Mouse (Mus musculus): ENCODE results near the gene B3galt5. TPM values are rescaled to one million over a fixed set of nuclear protein-coding genes. Genes with fewer than 3 reads are reported as not detected.
"Not testable (repeated sequence)": the region's sequence is repeated elsewhere in the genome, so short reads cannot be mapped to it uniquely, and the experiment has no call there.

B3galt5 gene
- total RNA-seq, 2 experiments from 2014 or later, result not detected

GRCm38 (mm10) chr16:96252146-96252545 is 16.5 kb downstream of the B3galt5 start:
- no peak for DNase-seq
- intact Hi-C loops (cut with DNase I), result no loop called here

GRCm38 (mm10) chr16:96258429-96258828 is 22.8 kb downstream of the B3galt5 start:
- intact Hi-C loops (cut with DNase I), result no loop called here
- no peak for DNase-seq

GRCm38 (mm10) chr16:96271736-96272135 is 36.1 kb downstream of the B3galt5 start:
- no peak for DNase-seq
- intact Hi-C loops (cut with DNase I), result no loop called here

- peak in 1 of 2 experiments; percentile 4 for DNase-seq
Measured at GRCm38 (mm10) chr16:96272929-96273619, 37.5 kb downstream of the B3galt5 start.

DNA sequence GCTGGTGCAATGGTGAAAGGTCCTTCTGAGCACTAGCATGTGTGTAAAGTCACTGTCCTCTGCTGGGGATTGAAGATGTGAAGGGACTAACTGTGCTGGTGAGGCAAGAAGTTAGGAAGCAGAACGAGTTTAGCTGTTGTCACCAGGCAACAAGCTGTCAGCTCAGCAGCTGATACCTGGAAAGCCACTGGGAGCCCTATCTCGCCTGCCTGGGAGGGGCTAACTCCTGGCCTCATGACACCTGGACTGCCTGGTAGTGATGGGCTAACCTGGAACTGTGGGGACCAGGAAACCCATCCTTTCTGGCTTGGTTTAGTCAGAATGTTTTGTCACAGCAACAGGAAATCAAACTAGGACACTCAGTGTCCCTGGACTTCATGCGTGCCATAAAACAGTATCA is 41.0 kb downstream of the B3galt5 start:
- no peak for DNase-seq
- intact Hi-C loops (cut with DNase I), result no loop called here

More at GRCm38 (mm10) chr16:96272929-96273619, 37.5 kb downstream of the B3galt5 start:
- intact Hi-C loops (cut with DNase I), result no loop called here

DNA sequence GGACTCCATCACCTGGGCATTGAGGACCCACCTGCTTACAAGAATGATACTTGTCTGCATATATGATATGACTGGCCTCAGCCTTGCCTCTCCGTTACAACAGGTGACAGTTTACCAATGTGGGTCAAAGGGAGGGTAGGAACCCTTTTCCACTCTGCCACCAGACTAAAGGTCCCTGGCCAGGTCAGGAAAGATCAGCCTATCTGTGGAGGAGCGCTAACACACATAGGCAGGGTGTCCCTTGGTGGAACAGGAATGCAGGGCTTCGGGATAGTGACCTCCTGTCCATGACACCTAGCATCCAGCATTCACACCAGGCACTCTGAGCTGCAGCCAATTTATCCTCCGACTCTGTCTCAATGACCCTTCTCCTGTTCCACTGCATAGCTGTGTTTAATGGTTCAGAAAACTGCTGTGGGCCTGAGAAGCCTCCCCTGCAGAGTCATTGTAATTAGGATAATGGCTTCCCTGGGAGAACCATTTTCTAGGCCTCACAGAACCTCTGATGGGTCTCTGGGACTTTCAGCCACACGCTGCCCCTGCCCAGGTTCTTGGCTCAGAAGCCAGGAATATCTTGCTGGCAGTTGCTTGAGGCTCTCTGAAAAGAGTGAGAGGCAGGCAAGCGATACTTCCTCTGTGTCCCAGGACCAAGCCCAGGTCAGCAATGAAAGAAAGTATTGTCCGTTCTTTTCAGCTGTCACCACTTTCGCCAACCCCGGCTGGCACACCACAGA is 43.1 kb downstream of the B3galt5 start:
- intact Hi-C loops (cut with DNase I), result no loop called here
- no peak for DNase-seq

GRCm38 (mm10) chr16:96280719-96281605 is 45.4 kb downstream of the B3galt5 start:
- DNase-seq, result peak; percentile 24 to 34
- intact Hi-C loops (cut with DNase I), result no loop called here

DNA sequence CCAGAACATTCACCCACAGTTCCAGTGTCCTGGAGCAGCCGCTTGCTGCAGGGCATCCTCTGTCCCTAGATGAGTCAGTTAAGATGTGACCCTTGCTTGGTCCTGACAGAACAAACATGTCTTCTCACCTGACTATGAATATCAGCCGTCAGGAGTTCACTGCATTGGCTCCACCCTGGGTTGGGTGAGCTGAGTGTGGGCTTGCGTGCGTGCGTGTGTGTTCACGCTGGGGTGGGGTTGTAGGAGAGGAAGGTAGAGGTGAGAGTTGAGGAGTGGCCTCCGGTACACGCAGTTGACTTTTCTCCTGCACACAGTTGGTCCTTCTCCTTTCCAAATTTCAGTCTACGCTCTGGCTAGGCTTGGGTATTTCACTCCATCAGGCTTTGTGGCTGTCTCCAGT is 47.0 kb downstream of the B3galt5 start:
- intact Hi-C loops (cut with DNase I), result no loop called here
- DNase-seq, result no peak

DNA sequence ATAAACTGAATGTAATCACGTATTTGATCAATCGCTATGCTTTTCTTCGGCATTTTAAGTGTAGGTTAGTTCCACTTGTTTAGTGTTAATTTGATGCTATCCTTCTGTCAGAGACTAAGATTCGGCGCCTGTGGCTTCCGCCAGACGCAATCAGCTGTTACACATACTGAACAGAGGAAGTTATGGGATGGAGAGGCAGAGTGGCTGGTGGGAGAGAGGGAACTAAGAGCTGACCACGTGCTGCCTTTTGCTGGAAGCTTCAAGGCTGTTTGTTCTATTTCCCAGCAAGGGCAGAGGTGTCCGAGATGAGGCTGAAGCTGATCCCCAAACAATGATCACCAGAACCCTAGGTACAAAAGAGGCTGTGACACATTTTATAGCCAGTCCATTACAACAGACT is 56.3 kb downstream of the B3galt5 start:
- DNase-seq, result no peak
- intact Hi-C loops (cut with DNase I), result no loop called here

GRCm38 (mm10) chr16:96292530-96293173 is 57.1 kb downstream of the B3galt5 start:
- no peak for DNase-seq
- intact Hi-C loops (cut with DNase I), result no loop called here

DNA sequence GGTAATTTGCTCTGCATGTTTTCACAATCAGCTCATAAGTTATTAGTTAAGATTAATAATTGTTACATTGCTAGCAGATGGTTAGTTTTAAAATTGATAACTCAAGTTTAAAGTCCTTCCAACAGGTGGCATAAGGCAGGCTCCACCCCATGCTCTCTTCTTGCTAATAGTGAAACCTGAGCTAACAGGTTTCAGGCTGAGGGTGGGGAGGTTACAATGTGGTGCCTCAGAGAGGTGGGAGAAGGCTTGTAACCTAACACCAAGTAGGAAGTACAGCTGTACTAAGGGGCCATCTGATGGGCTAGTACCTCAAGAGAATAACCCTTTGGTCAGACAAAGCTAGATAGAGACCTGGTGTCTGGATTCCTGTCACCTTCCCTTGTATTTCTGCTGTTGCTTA is 62.5 kb downstream of the B3galt5 start:
- no peak for DNase-seq
- intact Hi-C loops (cut with DNase I), result no loop called here

GRCm38 (mm10) chr16:96298574-96298973 is 63.0 kb downstream of the B3galt5 start:
- DNase-seq, result no peak
- intact Hi-C loops (cut with DNase I), result no loop called here

DNA sequence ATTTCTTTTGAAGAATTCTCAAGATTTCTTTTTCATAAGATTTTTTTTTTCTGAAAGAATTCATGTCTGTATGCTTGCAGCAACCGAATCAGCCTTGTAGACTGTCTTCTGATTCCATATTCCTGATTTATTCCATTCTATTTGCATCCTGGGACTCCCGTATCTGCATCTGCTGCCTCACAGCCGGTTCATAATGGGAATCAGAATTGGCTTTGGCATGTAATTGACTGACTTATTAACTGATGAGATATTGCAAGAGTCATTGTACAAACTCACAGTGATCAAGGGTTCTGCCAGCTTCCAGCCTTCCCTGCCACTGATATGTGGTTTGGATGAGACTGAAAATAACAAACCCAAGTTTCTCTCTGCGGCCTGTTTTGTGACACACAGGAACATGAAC is 67.8 kb downstream of the B3galt5 start:
- no peak for DNase-seq
- intact Hi-C loops (cut with DNase I), result no loop called here

DNA sequence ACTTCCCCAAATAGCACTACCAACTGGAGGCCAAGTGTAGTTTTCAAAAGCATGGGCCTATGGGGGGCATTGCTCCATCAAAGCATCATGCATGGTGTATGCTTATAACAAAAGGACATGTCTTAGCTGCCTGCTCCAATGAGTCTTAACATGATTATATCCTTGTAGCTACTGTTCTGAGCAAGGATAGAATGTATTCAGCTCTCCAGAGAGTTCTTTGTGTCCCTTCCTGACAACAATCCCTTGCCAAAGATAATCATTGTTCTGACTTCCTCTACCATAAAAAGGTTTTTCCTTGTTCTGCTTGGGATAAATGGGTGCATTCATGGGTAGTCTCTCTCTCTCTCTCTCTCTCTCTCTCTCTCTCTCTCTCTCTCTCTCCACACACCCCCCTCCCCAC is 68.8 kb downstream of the B3galt5 start:
- intact Hi-C loops (cut with DNase I), result no loop called here
- no peak for DNase-seq

DNA sequence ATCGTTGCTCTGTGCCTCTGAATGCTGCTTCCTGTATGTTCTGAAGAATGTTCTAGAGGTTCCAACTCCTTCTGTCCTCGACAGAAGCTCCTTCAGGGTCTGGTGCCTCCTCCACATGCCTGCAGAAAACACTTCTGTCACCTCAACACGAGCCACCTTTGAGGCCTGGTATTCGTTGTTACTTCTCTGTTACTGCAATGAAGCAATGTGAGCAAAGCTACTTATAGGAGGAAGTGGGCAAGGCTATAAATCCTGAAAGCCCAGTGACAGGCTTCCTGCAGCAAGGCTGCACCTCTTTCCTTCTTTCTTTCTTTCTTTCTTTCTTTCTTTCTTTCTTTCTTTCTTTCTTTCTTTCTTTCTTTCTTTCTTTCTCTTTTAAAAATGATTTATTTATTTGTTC is 71.3 kb downstream of the B3galt5 start:
- no peak for DNase-seq
- intact Hi-C loops (cut with DNase I), result no loop called here

GRCm38 (mm10) chr16:96317803-96318202 is 82.2 kb downstream of the B3galt5 start:
- no peak for DNase-seq
- intact Hi-C loops (cut with DNase I), result no loop called here

DNA sequence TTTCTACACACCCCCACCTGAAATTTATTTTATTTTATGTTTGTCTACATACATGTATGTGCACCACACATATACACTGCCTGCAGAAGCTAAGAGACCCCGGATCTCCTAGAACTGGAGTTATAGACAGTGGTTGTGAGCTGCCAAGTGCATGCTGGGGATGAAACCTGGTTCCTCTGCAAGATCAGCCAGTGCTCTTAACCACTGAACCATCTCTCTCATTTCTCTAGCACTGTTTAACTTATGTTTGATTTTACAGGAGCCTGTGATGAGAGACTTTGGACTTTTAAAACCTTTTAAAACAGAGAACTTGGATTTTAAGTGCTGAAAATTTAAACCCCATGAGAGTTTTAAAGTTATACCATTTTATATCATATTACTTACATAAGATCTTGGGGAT is 87.1 kb downstream of the B3galt5 start:
- intact Hi-C loops (cut with DNase I), result no loop called here
- DNase-seq, result no peak

- no peak for DNase-seq
- intact Hi-C loops (cut with DNase I), result no loop called here
Measured at GRCm38 (mm10) chr16:96323166-96323565, 87.6 kb downstream of the B3galt5 start.

GRCm38 (mm10) chr16:96326110-96326999 is 90.8 kb downstream of the B3galt5 start:
- intact Hi-C loops (cut with DNase I), result no loop called here
- DNase-seq, result no peak

GRCm38 (mm10) chr16:96327251-96327650 is 91.7 kb downstream of the B3galt5 start:
- intact Hi-C loops (cut with DNase I); DNase-seq: not testable (repeated sequence)

Measured in heart, postnatal 10 days (tissue).